Mouse (Mus musculus) heart, embryonic 15.5 days (tissue): ENCODE data around the gene Cfap43. TPM values are rescaled to one million over a fixed set of nuclear protein-coding genes. Genes with fewer than 3 reads are reported as not detected.
"Not testable (repeated sequence)": the region's sequence is repeated elsewhere in the genome, so short reads cannot be mapped to it uniquely, and the experiment has no call there.

Experiments used
- ATAC-seq: fragments of 200-750 bp; cut with Nextera tagmentation; replicated peaks from 2 replicates; pipeline ENCODE4 v1.8.0; 2017; ENCODE audit warnings: low read depth, moderate TSS enrichment; ENCODE audit not compliant: insufficient number of reproducible peaks, insufficient read depth, low FRiP score
- H3K27ac ChIP-seq: fragments of 300-500 bp; sonication (generic); 2 replicates; pipeline ENCODE4 v1.5.1; 2015; ENCODE audit warnings: mild to moderate bottlenecking, inconsistent platforms
- H3K27me3 ChIP-seq: fragments of 300-500 bp; sonication (generic); 2 replicates; pipeline ENCODE4 v1.6.1; 2015; ENCODE audit warnings: inconsistent platforms
- H3K36me3 ChIP-seq: fragments of 300-500 bp; sonication (generic); 2 replicates; pipeline ENCODE4 v1.6.1; 2015; ENCODE audit warnings: mild to moderate bottlenecking, inconsistent platforms
- H3K4me1 ChIP-seq: fragments of 300-500 bp; sonication (generic); replicated peaks from 2 replicates; pipeline ENCODE4 v1.6.1; 2015; ENCODE audit warnings: inconsistent platforms
- H3K4me2 ChIP-seq: fragments of 300-500 bp; sonication (generic); 2 replicates; pipeline ENCODE4 v1.6.1; 2015; ENCODE audit warnings: inconsistent platforms, mild to moderate bottlenecking, moderate library complexity
- H3K4me3 ChIP-seq: fragments of 300-500 bp; sonication (generic); 2 replicates; pipeline ENCODE4 v1.5.1; 2015; ENCODE audit warnings: mild to moderate bottlenecking, inconsistent platforms
- H3K9ac ChIP-seq: fragments of 300-500 bp; sonication (generic); 2 replicates; pipeline ENCODE4 v1.6.1; 2015; ENCODE audit warnings: mild to moderate bottlenecking, inconsistent platforms
- H3K9me3 ChIP-seq: fragments of 300-500 bp; sonication (generic); replicated peaks from 2 replicates; pipeline ENCODE4 v1.6.1; 2016; ENCODE audit warnings: inconsistent platforms
- WGBS: fragments of 180-500 bp; shearing (Covaris S2); methylation state at CpG from one replicate; pipeline ENCODE4 v1.1.7; 2015; ENCODE audit warnings: mixed read lengths; 5-methylcytosine and 5-hydroxymethylcytosine counted together
- polyA plus RNA-seq: library from polyadenylated mRNA; unstranded; fragments of >200 nt; fragmentation: Nextera tagmentation; extraction: Ambion mirVana; gene quantifications from 2 replicates; pipeline ENCODE4 v1.2.1, GENCODE M21; 2015

The Cfap43 gene
- polyA plus RNA-seq, 1 experiment from 2014 or later: 0.08 TPM

DNA sequence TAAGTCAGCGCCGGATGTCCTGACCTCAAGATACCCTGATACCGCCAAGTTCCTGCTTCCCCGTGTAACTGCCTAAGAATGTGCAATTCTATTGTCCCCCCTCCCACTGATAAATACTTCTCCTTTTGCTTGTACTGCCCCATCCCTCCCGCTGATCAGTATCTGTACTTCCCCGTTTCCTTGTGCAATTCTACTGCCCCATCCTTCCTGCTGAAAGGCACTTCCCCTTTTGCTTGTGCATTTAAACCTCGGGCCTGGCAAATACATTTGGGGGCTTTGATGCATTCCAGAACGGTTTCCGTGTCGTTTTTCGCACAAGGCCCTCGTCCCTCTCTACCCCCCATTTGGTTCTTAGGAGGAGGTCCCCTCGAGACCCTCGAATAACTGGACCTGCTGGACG is 77.9 kb downstream of the Cfap43 start:
- not testable (repeated sequence) for H3K4me3 ChIP-seq, H3K27ac ChIP-seq, ATAC-seq, H3K4me1 ChIP-seq, H3K9ac ChIP-seq, H3K9me3 ChIP-seq, H3K36me3 ChIP-seq, H3K4me2 ChIP-seq
- peaks cover 20% of the 10 kb centered on the region for H3K27me3 ChIP-seq
- WGBS: 74% methylated on average over 15 of the region's 15 CpGs

DNA sequence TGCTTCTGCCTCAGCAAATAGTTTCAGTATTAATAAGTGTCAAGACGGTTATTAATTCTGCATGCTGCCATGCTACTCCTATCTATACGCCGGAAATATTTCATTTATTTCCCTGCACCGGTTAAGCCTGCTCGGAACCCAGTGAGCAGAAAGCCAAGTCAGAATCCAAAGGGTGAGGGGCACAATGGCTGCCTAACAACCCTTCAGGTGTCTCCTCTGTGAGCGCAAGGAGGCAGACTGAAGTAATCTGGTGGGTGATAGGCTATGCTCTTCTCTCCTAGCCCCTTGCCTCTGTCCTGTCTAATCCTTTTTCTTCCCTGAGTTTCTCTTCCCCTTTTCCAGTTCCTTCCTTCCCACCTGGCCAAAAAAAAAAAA is 81.6 kb downstream of the Cfap43 start:
- no peaks in the 10 kb centered on the region for H3K36me3 ChIP-seq
- peak overlapping the region; percentile 57 for H3K4me3 ChIP-seq
- H3K27ac ChIP-seq: no peak overlapping the region
- under 1% methylated on average over 6 of the region's 6 CpGs for WGBS
- H3K9me3 ChIP-seq: no peaks in the 10 kb centered on the region
- H3K27me3 ChIP-seq: peaks cover 26% of the 10 kb centered on the region
- peaks cover 9% of the 10 kb centered on the region for H3K4me1 ChIP-seq
- peak overlapping the region; percentile 97 for H3K4me2 ChIP-seq
- peak overlapping the region; percentile 9 for H3K9ac ChIP-seq
- no peak for ATAC-seq

DNA sequence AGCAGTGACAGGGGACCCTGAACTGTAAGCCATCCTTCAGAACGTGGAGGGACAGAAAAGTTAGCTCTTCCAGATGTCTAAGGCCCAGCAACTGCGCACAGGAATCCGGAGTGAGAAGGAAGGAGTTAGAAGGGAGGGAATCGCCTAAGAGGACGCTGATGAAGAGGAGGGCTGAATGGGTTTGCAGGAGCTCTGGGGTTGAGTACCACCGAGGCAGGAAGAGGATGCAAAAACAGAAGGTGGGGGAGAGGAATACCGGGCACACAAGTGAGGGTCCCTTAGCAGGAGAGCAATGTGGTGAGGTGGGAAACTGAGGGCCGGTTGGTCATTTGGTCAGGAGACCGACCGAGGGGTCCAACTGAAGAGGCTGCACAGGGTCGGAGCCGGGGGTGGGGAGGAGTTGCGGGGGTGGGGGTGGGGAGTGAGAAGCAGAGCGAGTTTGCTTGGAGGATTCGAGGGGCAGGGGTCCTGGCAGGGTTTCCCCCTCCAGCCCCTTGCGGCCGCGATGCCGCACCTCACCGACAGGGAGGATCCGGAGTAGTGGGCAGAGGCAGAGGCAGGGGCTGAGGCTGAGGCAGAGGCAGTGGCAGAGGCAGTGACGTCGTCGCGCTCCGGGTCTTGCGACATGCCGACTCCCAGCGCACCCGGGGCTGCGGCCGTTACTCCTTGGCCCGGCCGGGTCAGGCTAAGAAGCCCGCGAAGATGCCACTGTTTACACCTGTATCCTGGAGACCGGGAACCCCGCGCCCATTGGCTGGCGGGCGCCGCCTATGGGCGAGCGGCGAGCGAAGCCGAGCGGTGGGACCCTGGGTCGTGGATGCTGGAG is 82.2 kb downstream of the Cfap43 start:
- Histone ChIP-seq H3K36me3 (no peaks in the 10 kb centered on the region), H3K4me1 (peaks cover 9% of the 10 kb centered on the region), H3K4me3 (peak overlapping the region; percentile 57), H3K27ac (no peak overlapping the region), H3K4me2 (peak overlapping the region; percentile 97), H3K27me3 (peaks cover 26% of the 10 kb centered on the region), H3K9ac (peak overlapping the region; percentile 9), H3K9me3 (no peaks in the 10 kb centered on the region)
- WGBS: 4% methylated on average over 49 of the region's 49 CpGs
- ATAC-seq: peak; percentile 80

DNA sequence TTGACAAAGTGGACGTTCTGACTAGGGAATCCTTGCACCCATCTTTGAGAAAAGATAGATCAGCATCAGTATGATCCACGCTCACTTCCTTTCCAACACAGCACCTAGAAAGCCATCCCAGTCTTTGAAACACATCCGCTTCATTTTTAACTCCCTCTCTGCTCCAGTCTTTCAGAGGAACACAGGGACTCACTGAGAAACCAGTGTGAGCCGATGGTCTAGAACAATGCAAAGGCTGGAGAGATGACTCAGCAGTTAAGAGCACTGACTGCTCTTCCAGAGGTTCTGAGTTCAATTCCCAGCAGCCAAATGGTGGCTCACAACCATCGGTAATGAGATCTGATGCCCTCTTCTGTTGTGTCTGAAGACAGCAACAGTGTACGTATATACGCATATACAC is 83.3 kb downstream of the Cfap43 start:
- Histone ChIP-seq H3K9me3 (no peaks in the 10 kb centered on the region), H3K4me1 (peaks cover 9% of the 10 kb centered on the region), H3K4me3 (no peak overlapping the region), H3K4me2 (no peak overlapping the region), H3K36me3 (no peaks in the 10 kb centered on the region), H3K27me3 (peaks cover 26% of the 10 kb centered on the region), H3K27ac (no peak overlapping the region), H3K9ac (no peak overlapping the region)
- ATAC-seq: no peak
- WGBS: 81% methylated on average over 7 of the region's 7 CpGs

DNA sequence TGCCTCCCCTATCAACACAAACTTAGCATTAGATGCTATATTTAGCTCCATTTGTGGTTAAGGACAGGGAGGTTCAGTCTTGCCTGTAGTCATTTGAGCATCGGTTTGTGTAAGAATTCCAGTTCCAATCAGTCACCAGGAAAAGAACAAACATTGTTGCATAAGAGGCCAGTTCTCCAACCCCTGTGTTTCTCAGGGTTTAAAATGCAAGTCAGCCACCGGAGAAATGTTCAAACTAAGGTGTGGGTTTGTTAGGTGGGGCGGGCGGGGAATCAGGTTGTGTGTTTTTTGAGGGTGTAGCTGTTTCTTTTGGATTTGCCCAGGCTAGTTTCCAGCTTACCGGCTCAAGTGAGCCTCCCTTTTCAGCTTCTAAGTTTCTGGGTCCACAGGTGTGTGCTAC is 84.5 kb downstream of the Cfap43 start:
- Histone ChIP-seq H3K27me3 (peaks cover 26% of the 10 kb centered on the region), H3K4me2 (no peak overlapping the region), H3K27ac (no peak overlapping the region), H3K4me1 (peaks cover 9% of the 10 kb centered on the region), H3K4me3 (no peak overlapping the region), H3K36me3 (no peaks in the 10 kb centered on the region), H3K9me3 (no peaks in the 10 kb centered on the region), H3K9ac (no peak overlapping the region)
- ATAC-seq: no peak
- WGBS: 77% methylated on average over 5 of the region's 5 CpGs

DNA sequence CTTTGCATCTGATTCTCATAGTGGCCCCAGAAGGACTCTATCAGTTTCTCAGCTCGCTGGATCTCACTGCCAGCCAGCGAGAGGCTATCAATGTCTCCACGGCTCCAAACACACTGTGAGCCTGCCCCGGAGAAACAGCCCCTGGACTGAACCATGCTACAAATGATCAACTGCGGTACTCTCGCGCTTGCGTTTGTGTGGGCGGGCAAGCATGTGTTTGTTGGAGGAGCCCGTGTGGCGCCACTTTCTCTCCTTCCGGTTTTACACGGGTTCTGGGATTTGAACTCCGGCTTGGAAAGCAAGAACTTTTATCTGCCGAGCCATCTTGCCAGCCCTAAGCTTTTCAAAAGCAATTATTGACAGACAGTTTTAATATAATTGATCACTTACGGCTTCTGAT is 86.8 kb downstream of the Cfap43 start:
- Histone ChIP-seq H3K27ac (no peak overlapping the region), H3K27me3 (peaks cover 16% of the 10 kb centered on the region), H3K4me3 (no peak overlapping the region), H3K9ac (no peak overlapping the region), H3K4me1 (peaks cover 6% of the 10 kb centered on the region), H3K9me3 (no peaks in the 10 kb centered on the region), H3K4me2 (no peak overlapping the region), H3K36me3 (no peaks in the 10 kb centered on the region)
- 78% methylated on average over 16 of the region's 16 CpGs for WGBS
- ATAC-seq: no peak

DNA sequence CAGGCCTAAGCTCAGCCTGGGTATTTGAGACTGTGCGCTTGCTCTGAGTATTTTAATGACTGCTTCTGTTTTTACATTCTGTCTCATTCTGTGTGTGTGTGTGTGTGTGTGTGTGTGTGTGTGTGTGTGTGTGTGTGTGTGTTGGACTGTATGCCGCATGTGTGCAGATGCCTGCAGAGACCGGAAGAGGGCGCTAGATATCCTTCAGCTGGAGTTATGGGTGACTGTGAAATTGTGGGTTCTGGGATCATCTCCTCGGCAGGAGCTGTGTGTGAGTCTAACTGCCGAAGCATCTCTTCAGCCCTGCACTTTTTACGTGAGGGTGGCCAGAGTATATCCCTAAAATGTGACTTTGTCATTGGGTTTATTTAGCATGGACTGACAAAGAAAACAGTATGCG is 88.0 kb downstream of the Cfap43 start:
- no peaks in the 10 kb centered on the region for H3K9me3 ChIP-seq
- H3K9ac ChIP-seq: no peak overlapping the region
- no peak overlapping the region for H3K4me3 ChIP-seq
- no peak overlapping the region for H3K27ac ChIP-seq
- H3K36me3 ChIP-seq: no peaks in the 10 kb centered on the region
- no peaks in the 10 kb centered on the region for H3K4me1 ChIP-seq
- WGBS: 90% methylated on average over 8 of the region's 8 CpGs
- H3K27me3 ChIP-seq: peaks cover 5% of the 10 kb centered on the region; the same call in 1 of the 2 replicates
- no peak overlapping the region for H3K4me2 ChIP-seq
- no peak for ATAC-seq

DNA sequence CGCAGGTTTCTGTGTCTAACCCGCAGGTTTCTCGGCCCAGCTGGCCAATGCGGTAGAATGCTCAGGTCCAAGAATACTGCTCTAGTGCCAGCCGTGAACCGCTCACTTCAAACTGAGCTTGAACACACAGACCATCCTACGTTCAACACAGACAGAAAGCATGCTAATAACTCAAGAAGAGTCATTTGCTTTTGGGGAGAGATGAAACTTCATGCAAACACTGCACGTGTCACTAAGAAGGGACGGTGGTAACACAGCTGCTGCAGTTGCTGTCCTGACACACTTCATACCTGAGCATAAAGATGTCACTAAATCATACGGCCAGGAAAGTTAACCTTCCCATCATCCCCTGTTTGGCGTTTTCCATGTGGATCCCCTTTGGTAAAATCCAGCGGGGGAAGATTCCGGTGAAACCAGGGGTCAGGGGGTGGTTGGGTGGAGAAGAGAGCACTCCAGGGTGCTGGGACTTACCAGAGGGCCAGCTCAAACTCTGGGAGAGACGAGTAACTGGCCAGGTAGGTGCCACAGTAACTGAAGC is 89.1 kb downstream of the Cfap43 start:
- Histone ChIP-seq H3K4me2 (no peak overlapping the region), H3K27ac (no peak overlapping the region), H3K9ac (no peak overlapping the region), H3K4me1 (no peaks in the 10 kb centered on the region), H3K4me3 (no peak overlapping the region), H3K9me3 (no peaks in the 10 kb centered on the region), H3K36me3 (no peaks in the 10 kb centered on the region), H3K27me3 (no peaks in the 10 kb centered on the region)
- WGBS: 84% methylated on average over 14 of the region's 14 CpGs
- ATAC-seq: no peak

DNA sequence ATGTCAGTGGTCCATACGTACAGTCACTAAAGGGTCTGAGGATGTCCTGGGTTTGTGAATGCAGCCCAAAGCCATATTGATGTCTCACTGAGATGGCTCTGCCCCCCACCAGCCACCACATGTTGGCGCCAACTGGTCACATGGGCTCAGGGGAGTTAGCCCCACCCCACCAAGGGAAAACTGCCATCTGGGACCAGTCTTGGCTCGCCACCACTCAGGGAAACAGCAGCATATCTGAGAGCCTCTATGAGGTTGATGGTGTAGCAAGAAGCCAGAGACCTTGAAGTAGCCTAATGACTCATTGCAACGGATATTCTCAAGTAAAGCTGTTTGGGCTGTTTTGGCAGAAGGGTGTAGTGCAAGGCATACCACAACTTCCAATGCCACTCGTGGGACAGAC is 95.1 kb downstream of the Cfap43 start:
- Histone ChIP-seq H3K9me3 (no peaks in the 10 kb centered on the region), H3K4me1 (peaks cover 4% of the 10 kb centered on the region; the same call in 1 of the 2 replicates), H3K27me3 (peaks cover 8% of the 10 kb centered on the region), H3K9ac (no peak overlapping the region), H3K4me3 (no peak overlapping the region), H3K4me2 (no peak overlapping the region), H3K27ac (no peak overlapping the region), H3K36me3 (no peaks in the 10 kb centered on the region)
- ATAC-seq: no peak
- WGBS: 69% methylated on average over 5 of the region's 5 CpGs

DNA sequence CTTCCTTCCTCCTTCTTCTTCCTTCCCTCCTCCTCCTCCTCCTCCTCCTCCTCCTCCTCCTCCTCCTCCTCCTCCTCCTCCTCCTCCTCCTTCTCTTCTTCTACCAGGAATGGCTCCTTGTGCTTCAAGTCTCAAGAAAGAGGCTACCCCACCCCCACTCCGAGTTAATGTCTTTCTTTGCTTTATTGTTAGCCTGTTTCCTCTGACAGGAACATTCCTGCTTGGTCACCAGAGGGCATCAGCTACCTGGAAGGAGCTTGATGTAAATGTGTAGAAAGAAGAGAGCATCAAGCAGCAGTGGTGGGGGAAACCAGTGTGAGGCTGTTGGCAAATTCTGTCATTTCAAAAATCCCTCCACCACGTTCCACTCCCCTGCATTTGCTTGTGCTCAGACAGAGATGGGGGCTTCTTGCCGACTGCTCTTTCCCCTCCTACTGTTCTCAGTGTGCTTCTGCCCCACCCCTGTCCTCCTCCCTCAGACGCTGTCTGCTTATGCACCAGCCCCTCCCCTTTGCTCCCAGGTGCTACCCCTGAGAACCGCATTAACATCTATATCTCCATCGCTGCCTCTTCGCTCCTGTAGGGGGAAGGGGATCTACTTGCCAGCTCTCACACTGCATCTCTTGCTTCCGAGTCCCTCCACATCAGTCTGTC is 96.8 kb downstream of the Cfap43 start:
- no peaks in the 10 kb centered on the region for H3K36me3 ChIP-seq
- peaks cover 4% of the 10 kb centered on the region; the same call in 1 of the 2 replicates for H3K4me1 ChIP-seq
- no peak overlapping the region for H3K4me2 ChIP-seq
- no peak overlapping the region for H3K9ac ChIP-seq
- peaks cover 8% of the 10 kb centered on the region for H3K27me3 ChIP-seq
- 12% methylated on average over 8 of the region's 8 CpGs for WGBS
- ATAC-seq: no peak
- no peak overlapping the region for H3K4me3 ChIP-seq
- H3K9me3 ChIP-seq: no peaks in the 10 kb centered on the region
- no peak overlapping the region for H3K27ac ChIP-seq

DNA sequence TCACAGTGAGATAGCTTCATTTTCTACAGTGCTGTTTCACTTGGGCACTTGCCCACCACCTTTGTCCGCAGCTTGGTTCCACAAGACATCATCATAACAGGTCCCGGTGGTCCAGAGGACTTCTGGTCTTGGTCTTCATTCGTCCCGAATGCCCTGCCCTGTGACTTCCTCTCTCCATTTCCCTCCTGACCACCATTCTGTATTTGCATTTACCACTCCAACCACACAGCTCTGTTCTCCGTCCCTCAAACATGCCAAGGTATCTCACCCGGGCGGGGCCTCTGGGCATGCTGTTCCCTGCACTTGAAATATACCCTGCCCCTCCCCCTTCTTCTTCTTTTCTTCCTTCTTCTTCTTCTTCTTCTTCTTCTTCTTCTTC is 97.6 kb downstream of the Cfap43 start:
- peaks cover 8% of the 10 kb centered on the region for H3K27me3 ChIP-seq
- WGBS: 47% methylated on average over 7 of the region's 7 CpGs
- no peak for ATAC-seq
- H3K4me2 ChIP-seq: 0 out of 2 replicates have a peak overlapping the region, but pooled peaks have one; percentile 6
- no peak overlapping the region for H3K9ac ChIP-seq
- peaks cover 4% of the 10 kb centered on the region; the same call in 1 of the 2 replicates for H3K4me1 ChIP-seq
- no peak overlapping the region for H3K4me3 ChIP-seq
- H3K27ac ChIP-seq: no peak overlapping the region
- no peaks in the 10 kb centered on the region for H3K9me3 ChIP-seq
- H3K36me3 ChIP-seq: no peaks in the 10 kb centered on the region
